Mouse (Mus musculus): ENCODE data around the gene Sptbn4. TPM values are rescaled to one million over a fixed set of nuclear protein-coding genes. Genes with fewer than 3 reads are reported as not detected.

Sptbn4 gene
- polyA plus RNA-seq, 1 experiment, result 0.09 TPM

DNA sequence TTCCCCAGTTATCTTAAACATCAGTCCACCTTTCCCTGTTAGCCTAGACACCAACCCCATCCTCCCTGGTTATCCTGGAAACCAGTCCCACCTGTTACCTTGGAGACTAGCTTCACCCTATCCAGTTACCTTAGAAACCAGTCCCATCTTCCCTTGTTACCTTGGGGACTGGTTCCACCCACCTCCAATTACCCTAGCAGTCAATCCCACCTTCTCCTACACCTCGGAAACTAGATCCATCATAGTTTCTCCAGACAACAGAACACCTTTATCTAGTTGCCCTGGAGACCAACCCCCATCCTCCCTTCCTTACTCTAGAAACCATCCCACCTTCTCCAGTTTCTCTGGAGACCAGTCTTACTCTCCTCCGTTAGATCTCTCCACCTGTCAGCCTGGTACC, 30.3 kb downstream of the Sptbn4 start:
- no peak overlapping the region for H3K27ac ChIP-seq (ENCODE audit: insufficient read depth, low read depth, low read length)
- no peaks in the 10 kb centered on the region for H3K36me3 ChIP-seq (ENCODE audit: control insufficient read depth, insufficient read depth, low read length)
- no peak for TF ChIP-seq POLR2A (IDR thresholded peaks at IDR 0.05; ENCODE audit: low read depth, low read length)
- no peak for TF ChIP-seq CTCF (conservative IDR thresholded peaks at IDR 0.05; ENCODE audit: insufficient read depth, insufficient read length, low read depth, low read length)
- no peak for DNase-seq
- H3K27me3 ChIP-seq (replicated peaks; ENCODE audit: control insufficient read depth, insufficient read depth, low read length), result no peaks in the 10 kb centered on the region
- WGBS, result 39% methylated on average over 2 of the region's 2 CpGs
- H3K4me1 ChIP-seq (ENCODE audit: control insufficient read depth, insufficient read depth, low read length), result no peaks in the 10 kb centered on the region
- no peak overlapping the region for H3K4me3 ChIP-seq (ENCODE audit: insufficient read depth, low read depth, low read length)

DNA sequence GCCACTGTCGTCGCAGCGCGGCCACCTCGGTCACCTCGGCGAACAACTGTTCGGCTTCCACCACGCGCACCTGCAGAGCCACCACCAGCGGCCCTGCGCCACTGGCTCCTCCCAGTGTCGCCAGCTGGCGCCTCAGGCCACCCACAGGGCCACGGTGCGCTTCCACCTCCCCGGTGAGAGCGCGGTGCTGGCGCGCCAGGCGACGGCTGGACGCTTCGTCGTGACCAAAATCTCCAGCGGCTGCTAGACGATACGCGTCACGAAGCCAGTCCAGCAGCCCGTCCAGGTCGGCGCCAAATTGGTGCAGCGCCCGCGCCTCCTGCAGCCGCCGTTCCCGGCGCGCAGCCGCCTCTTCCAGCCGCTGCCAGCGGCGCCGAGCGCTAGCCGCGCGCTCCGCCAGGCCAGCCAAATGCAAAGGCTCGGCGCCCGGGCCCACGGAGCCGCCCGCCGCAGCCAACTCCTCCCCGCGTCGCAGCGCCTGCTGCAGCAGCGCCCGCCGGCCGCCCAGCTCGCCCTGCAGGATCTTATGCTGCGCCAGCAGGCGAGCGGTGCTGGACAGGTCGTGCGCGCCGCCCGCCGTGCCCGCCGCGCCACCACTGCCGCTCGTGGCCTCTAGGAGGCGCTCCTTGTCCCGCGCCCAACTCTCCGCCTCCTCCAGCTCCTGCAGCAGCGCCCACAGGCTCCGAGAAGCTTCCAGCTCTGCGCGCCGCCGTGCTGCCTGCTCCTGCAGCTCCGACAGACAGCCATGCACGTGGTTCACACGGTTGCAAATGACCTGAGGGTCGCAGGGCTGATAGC, 38.9 kb downstream of the Sptbn4 start:
- under 1% methylated on average over 93 of the region's 96 CpGs for WGBS
- H3K27ac ChIP-seq (ENCODE audit: insufficient read depth, low read depth, low read length), result no peak overlapping the region
- no peaks in the 10 kb centered on the region for H3K4me1 ChIP-seq (ENCODE audit: control insufficient read depth, insufficient read depth, low read length)
- peak; percentile 58 for TF ChIP-seq CTCF (conservative IDR thresholded peaks at IDR 0.05; ENCODE audit: insufficient read depth, insufficient read length, low read depth, low read length)
- TF ChIP-seq POLR2A (IDR thresholded peaks at IDR 0.05; ENCODE audit: low read depth, low read length), result no peak
- H3K4me3 ChIP-seq (ENCODE audit: insufficient read depth, low read depth, low read length), result peak overlapping the region; percentile 6; the same call in 1 of the 2 replicates
- peak; percentile 70 for DNase-seq
- H3K36me3 ChIP-seq (ENCODE audit: control insufficient read depth, insufficient read depth, low read length), result no peaks in the 10 kb centered on the region
- H3K27me3 ChIP-seq (replicated peaks; ENCODE audit: control insufficient read depth, insufficient read depth, low read length), result 0 out of 2 replicates have a peak, but pooled peaks cover 1% of the 10 kb centered on the region

- 59% methylated on average over 8 of the region's 8 CpGs for WGBS
- H3K36me3 ChIP-seq (ENCODE audit: control insufficient read depth, insufficient read depth, low read length), result no peaks in the 10 kb centered on the region
- H3K4me1 ChIP-seq (ENCODE audit: control insufficient read depth, insufficient read depth, low read length), result no peaks in the 10 kb centered on the region
- H3K27ac ChIP-seq (ENCODE audit: insufficient read depth, low read depth, low read length), result no peak overlapping the region
- 0 out of 2 replicates have a peak, but pooled peaks cover 1% of the 10 kb centered on the region for H3K27me3 ChIP-seq (replicated peaks; ENCODE audit: control insufficient read depth, insufficient read depth, low read length)
- TF ChIP-seq CTCF (conservative IDR thresholded peaks at IDR 0.05; ENCODE audit: insufficient read depth, insufficient read length, low read depth, low read length), result no peak
- TF ChIP-seq POLR2A (IDR thresholded peaks at IDR 0.05; ENCODE audit: low read depth, low read length), result no peak
- H3K4me3 ChIP-seq (ENCODE audit: insufficient read depth, low read depth, low read length), result no peak overlapping the region
- no peak for DNase-seq
Observed at GRCm38 (mm10) chr7:27407816-27408215, 39.7 kb downstream of the Sptbn4 start.

DNA sequence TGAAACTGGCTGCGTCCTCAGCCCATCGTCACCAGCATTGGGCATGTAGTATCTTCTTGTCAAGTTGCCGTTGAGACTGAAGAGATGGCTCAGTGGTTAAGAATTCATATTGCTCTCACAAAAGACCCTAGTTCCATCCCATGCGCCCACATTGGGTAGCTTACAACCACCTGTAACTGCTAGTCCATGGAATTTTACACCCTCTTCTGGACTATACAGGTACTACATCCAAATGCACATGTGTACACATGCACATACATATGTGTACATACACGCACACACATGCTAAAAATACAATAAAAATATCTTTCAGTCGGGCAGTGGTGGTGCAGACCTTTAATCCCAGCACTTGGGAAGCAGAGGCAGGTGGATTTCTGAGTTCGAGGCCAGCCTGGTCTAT, 41.0 kb downstream of the Sptbn4 start:
- Histone ChIP-seq H3K4me1 (ENCODE audit: control insufficient read depth, insufficient read depth, low read length) (no peaks in the 10 kb centered on the region), H3K36me3 (ENCODE audit: control insufficient read depth, insufficient read depth, low read length) (no peaks in the 10 kb centered on the region), H3K27ac (ENCODE audit: insufficient read depth, low read depth, low read length) (no peak overlapping the region), H3K4me3 (ENCODE audit: insufficient read depth, low read depth, low read length) (no peak overlapping the region), H3K27me3 (replicated peaks; ENCODE audit: control insufficient read depth, insufficient read depth, low read length) (0 out of 2 replicates have a peak, but pooled peaks cover 1% of the 10 kb centered on the region)
- no peak for TF ChIP-seq POLR2A (IDR thresholded peaks at IDR 0.05; ENCODE audit: low read depth, low read length)
- TF ChIP-seq CTCF (conservative IDR thresholded peaks at IDR 0.05; ENCODE audit: insufficient read depth, insufficient read length, low read depth, low read length), result no peak
- no peak for DNase-seq
- 84% methylated on average over 7 of the region's 7 CpGs for WGBS

DNA sequence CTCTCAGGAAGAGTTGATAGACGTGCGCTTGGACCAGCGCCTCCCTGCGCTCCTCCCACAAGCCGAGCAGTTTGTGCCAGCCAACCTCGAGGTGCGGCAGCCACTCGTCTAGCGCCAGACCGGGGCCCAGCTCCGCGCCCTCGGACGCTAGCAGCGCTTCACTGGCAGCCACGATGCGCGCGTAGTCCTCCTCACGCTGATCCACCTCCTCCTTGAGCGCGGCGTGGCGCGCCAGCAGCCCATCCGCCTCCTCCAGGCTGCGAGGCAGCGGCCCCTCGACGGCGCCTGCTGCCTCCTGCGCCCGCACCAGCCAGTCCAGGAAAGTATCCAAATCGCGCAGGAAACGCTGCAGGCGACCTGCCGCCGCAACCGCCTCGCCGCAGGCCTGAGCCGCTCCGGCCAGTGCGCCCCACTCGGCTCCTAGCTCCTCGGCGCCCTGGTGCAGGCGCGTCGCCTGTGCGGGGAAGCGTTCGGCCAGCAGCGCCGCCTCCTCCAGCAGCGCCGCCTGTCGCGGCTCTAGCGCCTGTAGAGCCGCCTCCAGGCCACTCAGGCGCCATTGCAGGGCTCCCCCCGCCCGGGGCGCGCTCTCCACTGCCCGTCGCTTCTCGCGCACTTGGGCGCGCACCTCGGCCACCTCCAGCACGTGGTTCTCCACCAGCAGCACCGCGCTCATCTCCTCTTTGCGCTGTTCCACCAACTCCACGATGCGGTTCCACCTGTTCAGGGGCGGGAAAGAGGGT, 43.1 kb downstream of the Sptbn4 start:
- Histone ChIP-seq H3K27me3 (replicated peaks; ENCODE audit: control insufficient read depth, insufficient read depth, low read length) (0 out of 2 replicates have a peak, but pooled peaks cover 1% of the 10 kb centered on the region), H3K36me3 (ENCODE audit: control insufficient read depth, insufficient read depth, low read length) (no peaks in the 10 kb centered on the region), H3K4me3 (ENCODE audit: insufficient read depth, low read depth, low read length) (no peak overlapping the region), H3K27ac (ENCODE audit: insufficient read depth, low read depth, low read length) (no peak overlapping the region), H3K4me1 (ENCODE audit: control insufficient read depth, insufficient read depth, low read length) (no peaks in the 10 kb centered on the region)
- DNase-seq, result no peak
- TF ChIP-seq POLR2A (IDR thresholded peaks at IDR 0.05; ENCODE audit: low read depth, low read length) (no peak), CTCF (conservative IDR thresholded peaks at IDR 0.05; ENCODE audit: insufficient read depth, insufficient read length, low read depth, low read length) (no peak)
- WGBS, result 5% methylated on average over 81 of the region's 81 CpGs

- peak; percentile 74 for TF ChIP-seq CTCF (conservative IDR thresholded peaks at IDR 0.05; ENCODE audit: insufficient read depth, insufficient read length, low read depth, low read length)
- TF ChIP-seq POLR2A (IDR thresholded peaks at IDR 0.05; ENCODE audit: low read depth, low read length), result no peak
- WGBS, result 14% methylated on average over 16 of the region's 16 CpGs
- Histone ChIP-seq H3K27me3 (replicated peaks; ENCODE audit: control insufficient read depth, insufficient read depth, low read length) (0 out of 2 replicates have a peak, but pooled peaks cover 1% of the 10 kb centered on the region), H3K4me3 (ENCODE audit: insufficient read depth, low read depth, low read length) (no peak overlapping the region), H3K27ac (ENCODE audit: insufficient read depth, low read depth, low read length) (no peak overlapping the region), H3K4me1 (ENCODE audit: control insufficient read depth, insufficient read depth, low read length) (no peaks in the 10 kb centered on the region), H3K36me3 (ENCODE audit: control insufficient read depth, insufficient read depth, low read length) (no peaks in the 10 kb centered on the region)
- DNase-seq, result peak; percentile 57
Observed at GRCm38 (mm10) chr7:27402675-27403074, 44.8 kb downstream of the Sptbn4 start.

DNA sequence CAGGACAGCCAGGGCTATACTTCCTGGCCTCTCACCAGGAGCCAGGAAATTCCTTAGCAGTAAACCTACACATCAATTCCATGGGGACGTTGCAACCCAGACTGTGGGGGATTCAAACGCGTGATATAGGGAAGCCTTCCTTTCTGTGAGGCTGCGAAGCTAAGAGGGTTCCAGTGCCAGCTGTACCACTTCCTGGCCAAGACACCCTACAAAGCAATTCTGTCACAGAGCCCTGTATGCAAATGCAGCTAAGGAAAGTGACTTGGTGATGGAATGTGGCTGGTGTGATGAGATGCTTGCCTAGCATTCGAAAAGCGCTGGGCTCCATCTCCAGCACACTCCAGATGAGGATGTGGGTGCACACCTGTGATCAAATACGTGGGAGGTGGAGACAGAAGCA, 46.9 kb downstream of the Sptbn4 start:
- Histone ChIP-seq H3K27me3 (replicated peaks; ENCODE audit: control insufficient read depth, insufficient read depth, low read length) (0 out of 2 replicates have a peak, but pooled peaks cover 1% of the 10 kb centered on the region), H3K36me3 (ENCODE audit: control insufficient read depth, insufficient read depth, low read length) (no peaks in the 10 kb centered on the region), H3K27ac (ENCODE audit: insufficient read depth, low read depth, low read length) (no peak overlapping the region), H3K4me1 (ENCODE audit: control insufficient read depth, insufficient read depth, low read length) (no peaks in the 10 kb centered on the region), H3K4me3 (ENCODE audit: insufficient read depth, low read depth, low read length) (no peak overlapping the region)
- TF ChIP-seq POLR2A (IDR thresholded peaks at IDR 0.05; ENCODE audit: low read depth, low read length), result no peak
- no peak for TF ChIP-seq CTCF (conservative IDR thresholded peaks at IDR 0.05; ENCODE audit: insufficient read depth, insufficient read length, low read depth, low read length)
- no peak for DNase-seq
- WGBS, result 73% methylated on average over 7 of the region's 7 CpGs
